Mouse (Mus musculus): ENCODE data around the gene Slc1a7.

- TF ChIP-seq CTCF (IDR thresholded peaks at IDR 0.05; ENCODE audit: low read depth) (no peak), EP300 (optimal IDR thresholded peaks at IDR 0.05) (no peak)
Measured at GRCm38 (mm10) chr4:107928269-107928668, 39.9 kb upstream of the Slc1a7 start.
